Mouse (Mus musculus): ENCODE measurements around the gene Cnot11.

DNA sequence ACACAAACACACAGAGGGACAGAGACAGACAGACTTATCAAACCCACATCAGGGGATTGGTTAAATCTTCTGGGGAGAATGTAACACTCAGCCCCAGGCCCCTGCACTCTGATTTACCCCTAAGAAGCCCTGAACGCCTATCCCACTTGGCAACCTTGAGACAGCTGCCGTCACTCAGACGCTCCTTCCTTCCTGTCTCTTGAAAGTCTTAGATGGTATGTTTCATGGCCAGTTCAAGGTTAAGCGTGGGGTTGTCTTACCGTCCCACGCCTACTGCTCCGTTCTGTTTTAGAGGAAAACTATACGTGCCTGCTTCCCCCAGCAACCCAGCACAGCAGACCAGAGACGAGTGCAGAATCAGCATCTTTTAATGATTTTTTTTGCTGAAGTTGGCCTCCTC is 29.2 kb upstream of the Cnot11 start:
- TF ChIP-seq USF1 (IDR thresholded peaks at IDR 0.05; ENCODE audit: low read depth) = no peak
- TF ChIP-seq POLR2A (IDR thresholded peaks at IDR 0.05; ENCODE audit: insufficient read length, low read depth) = no peak
- no peak for TF ChIP-seq E2F4 (IDR thresholded peaks at IDR 0.05; ENCODE audit: insufficient read depth)
- no peak for TF ChIP-seq MAX (IDR thresholded peaks at IDR 0.05; ENCODE audit: low read depth)
- no peak for TF ChIP-seq MYOG (IDR thresholded peaks at IDR 0.05; ENCODE audit: control insufficient read depth in 1 of 3, insufficient read depth in 1 of 3, insufficient read length in 2 of 3, low read depth in 2 of 3)
- TF ChIP-seq POLR2AphosphoS2 (IDR thresholded peaks at IDR 0.05; ENCODE audit: insufficient read length, low read depth) = no peak
- TF ChIP-seq MYOD1 (IDR thresholded peaks at IDR 0.05; ENCODE audit: control insufficient read depth in 1 of 3, insufficient read length in 2 of 3, low read depth in 2 of 3) = no peak
